Mouse (Mus musculus) T-helper 2 cell (primary cell): ENCODE measurements at regions not wholly inside any gene's neighbourhood (a gene's known extent, or its start where the extent isn't known, plus 50 kb on each side); places are given as distances from the start of the nearest gene placed in this dataset.

Source experiments
- in situ Hi-C: fragments of 300-600 bp; cut with MboI, MseI; formaldehyde crosslinking; loops from one replicate; pipeline ENCODE4 v1.15.1; 2025; ENCODE audit warnings: high pct_unique_total_duplicates

DNA sequence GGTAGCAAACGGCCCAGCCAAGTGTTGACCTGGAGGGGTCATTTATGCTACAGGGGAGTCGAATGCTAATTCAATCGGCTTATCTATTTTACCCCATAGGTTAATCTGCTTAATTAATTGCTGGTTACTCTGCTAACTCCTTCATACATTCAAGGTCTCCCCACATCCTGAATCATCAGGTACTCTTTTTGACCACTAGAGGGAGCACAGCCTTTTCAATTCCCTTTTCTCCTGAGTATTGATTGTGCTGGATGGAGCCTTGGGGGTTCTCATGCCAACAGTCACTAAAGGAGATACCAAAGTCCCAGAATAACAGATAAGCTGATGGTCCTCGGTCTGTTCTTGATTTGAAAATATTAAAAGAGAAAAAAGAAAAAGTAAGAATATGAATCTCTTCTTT, 126.8 kb downstream of the Polr2m start:
- in situ Hi-C loops, result no loop called here

DNA sequence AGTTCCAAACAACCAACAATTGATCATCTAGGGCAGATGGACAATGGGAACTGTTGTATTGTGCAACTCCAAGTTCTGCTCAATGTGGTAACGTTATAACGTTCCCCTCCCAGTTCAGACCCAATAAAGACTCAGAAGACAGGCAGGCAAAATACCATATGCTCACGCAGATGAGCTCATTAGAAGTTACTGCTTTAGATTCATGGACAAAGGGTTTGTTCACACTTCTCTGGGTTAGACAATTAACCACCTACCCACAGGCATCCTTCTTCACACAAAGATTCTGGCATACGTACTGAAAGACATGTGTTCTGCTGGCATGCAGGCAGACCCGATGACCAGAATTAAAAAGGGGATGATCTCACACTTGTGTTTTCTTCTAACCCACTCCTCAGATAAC, 130.0 kb downstream of the Polr2m start:
- in situ Hi-C loops, result no loop called here
